In the genomic region with DNA sequence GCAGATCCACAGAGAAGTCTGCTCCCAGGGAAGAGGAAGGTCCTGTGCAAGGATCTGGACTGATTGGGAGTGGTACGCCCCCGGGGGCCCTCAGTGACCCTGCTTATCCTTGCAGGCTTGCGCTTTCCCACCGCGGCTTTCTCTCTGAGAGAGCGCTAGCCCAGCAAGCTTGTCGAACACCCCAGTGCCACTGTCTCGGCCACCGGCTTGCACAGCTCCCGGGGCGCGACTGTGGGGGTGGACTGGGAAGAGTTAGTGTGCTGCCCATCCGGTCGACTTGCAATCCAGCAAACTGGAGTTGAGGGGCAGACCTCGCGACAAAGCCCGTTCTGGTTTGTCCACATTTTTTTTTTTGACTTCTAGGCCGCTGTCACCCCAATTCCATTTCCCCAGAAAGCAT, we compare ENCODE assay signal across 14 mouse cellular contexts. TPM values are rescaled to one million over a fixed set of nuclear protein-coding genes. Genes with fewer than 3 reads are reported as not detected.
DNase-seq lines count a peak whose midpoint lies in the region; ATAC-seq and TF ChIP-seq lines count a peak whose summit lies in the region.
"Had no signal": no experiment of that assay in that cellular context is flagged by ENCODE, and none has a peak within 500 bp of the region (broad histone marks: within the 10 kb centered on the region; RNA-seq: fewer than 3 reads in every experiment).

No protein-coding gene starts in this region.

- no peak for ATAC-seq in forebrain, embryonic 15.5 days (replicated peaks)
- no peak for ATAC-seq in neural tube, embryonic 15.5 days (ENCODE audit: low FRiP score)
- ATAC-seq in kidney, embryonic 14.5 days (ENCODE audit: low FRiP score, low TSS enrichment) = no peak
- no peak for ATAC-seq in stomach, postnatal 0 days (ENCODE audit: low FRiP score, low TSS enrichment)

- H3K4me3 ChIP-seq in forebrain, embryonic 15.5 days = no peak overlapping the region
- H3K4me3 ChIP-seq in midbrain, embryonic 10.5 days = peak overlapping the region; percentile 43
- no peak overlapping the region for H3K4me3 ChIP-seq in neural tube, embryonic 15.5 days (replicated peaks)
- no peak overlapping the region for H3K4me3 ChIP-seq in kidney, embryonic 14.5 days (ENCODE audit: low read length)
- no peak overlapping the region for H3K4me3 ChIP-seq in stomach, postnatal 0 days (ENCODE audit: low read depth, low read length)
- H3K4me3 ChIP-seq: limb, embryonic 15.5 days had no signal

- H3K9me3 ChIP-seq in forebrain, embryonic 15.5 days = no peaks in the 10 kb centered on the region
- H3K9me3 ChIP-seq in midbrain, embryonic 10.5 days (replicated peaks) = 0 out of 2 replicates have a peak, but pooled peaks cover 3% of the 10 kb centered on the region
- no peaks in the 10 kb centered on the region for H3K9me3 ChIP-seq in neural tube, embryonic 15.5 days (replicated peaks)
- H3K9me3 ChIP-seq in kidney, embryonic 14.5 days (ENCODE audit: control insufficient read depth, low read length) = no peaks in the 10 kb centered on the region
- no peaks in the 10 kb centered on the region for H3K9me3 ChIP-seq in stomach, postnatal 0 days (ENCODE audit: control insufficient read depth, low read length)
- H3K9me3 ChIP-seq: limb, embryonic 15.5 days had no signal

- no peaks in the 10 kb centered on the region for H3K27me3 ChIP-seq in forebrain, embryonic 15.5 days
- H3K27me3 ChIP-seq in midbrain, embryonic 10.5 days (ENCODE audit: low read depth, poor library complexity, severe bottlenecking) = peaks cover 21% of the 10 kb centered on the region
- H3K27me3 ChIP-seq in neural tube, embryonic 15.5 days (replicated peaks) = peaks cover 8% of the 10 kb centered on the region; the same call in 1 of the 2 replicates
- peaks cover 52% of the 10 kb centered on the region for H3K27me3 ChIP-seq in kidney, embryonic 14.5 days (ENCODE audit: control insufficient read depth, insufficient read depth, low read length)
- no peaks in the 10 kb centered on the region for H3K27me3 ChIP-seq in stomach, postnatal 0 days (ENCODE audit: control insufficient read depth, insufficient read depth, low read length)
- H3K27me3 ChIP-seq: CH12.LX had no signal

- H3K4me1 ChIP-seq in forebrain, embryonic 15.5 days = peaks cover 13% of the 10 kb centered on the region
- H3K4me1 ChIP-seq in midbrain, embryonic 10.5 days = peaks cover 40% of the 10 kb centered on the region
- peaks cover 9% of the 10 kb centered on the region for H3K4me1 ChIP-seq in neural tube, embryonic 15.5 days
- H3K4me1 ChIP-seq in kidney, embryonic 14.5 days (ENCODE audit: control insufficient read depth, insufficient read depth, low read length) = no peaks in the 10 kb centered on the region
- H3K4me1 ChIP-seq in stomach, postnatal 0 days (replicated peaks; ENCODE audit: control insufficient read depth, insufficient read depth) = no peaks in the 10 kb centered on the region

- no peak overlapping the region for H3K27ac ChIP-seq in forebrain, embryonic 15.5 days (replicated peaks)
- H3K27ac ChIP-seq in midbrain, embryonic 10.5 days (replicated peaks) = peak overlapping the region; percentile 64
- no peak overlapping the region for H3K27ac ChIP-seq in neural tube, embryonic 15.5 days (replicated peaks)
- H3K27ac ChIP-seq in kidney, embryonic 14.5 days (ENCODE audit: low read depth, low read length) = no peak overlapping the region
- no peak overlapping the region for H3K27ac ChIP-seq in stomach, postnatal 0 days (replicated peaks)
- H3K27ac ChIP-seq: limb, embryonic 15.5 days had no signal

- TF ChIP-seq EP300 in stomach, postnatal 0 days (optimal IDR thresholded peaks at IDR 0.05) = no peak

- peak; percentile 29 for DNase-seq in retina, postnatal 1 day
- no peak for DNase-seq in retina, embryonic 14.5 days (ENCODE audit: low spot score)
- DNase-seq in midbrain, embryonic 10.5 days (ENCODE audit: low spot score) = peak; percentile 42
- no peak for DNase-seq in c-Kit-positive CD71-positive TER-119-positive erythroid progenitor cells, embryonic 14.5 days (ENCODE audit: low spot score)
- DNase-seq in stomach, postnatal 0 days (ENCODE audit: low spot score) = no peak
- DNase-seq: cerebellum, adult 9-11 months; gastrocnemius, postnatal 25 days; kidney, adult 11 months had no signal

- H3K4me2 ChIP-seq in forebrain, embryonic 15.5 days (replicated peaks) = peak overlapping the region; percentile 36
- H3K4me2 ChIP-seq in neural tube, embryonic 15.5 days = peak overlapping the region; percentile 38
- no peak overlapping the region for H3K4me2 ChIP-seq in kidney, embryonic 14.5 days (replicated peaks; ENCODE audit: low read depth, low read length)
- H3K4me2 ChIP-seq in stomach, postnatal 0 days (replicated peaks; ENCODE audit: low read depth) = no peak overlapping the region
- H3K4me2 ChIP-seq: limb, embryonic 15.5 days had no signal

- H3K36me3 ChIP-seq in forebrain, embryonic 15.5 days = no peaks in the 10 kb centered on the region
- no peaks in the 10 kb centered on the region for H3K36me3 ChIP-seq in midbrain, embryonic 10.5 days
- H3K36me3 ChIP-seq in neural tube, embryonic 15.5 days = no peaks in the 10 kb centered on the region
- H3K36me3 ChIP-seq in kidney, embryonic 14.5 days (ENCODE audit: control insufficient read depth, insufficient read depth, low read length) = no peaks in the 10 kb centered on the region
- no peaks in the 10 kb centered on the region for H3K36me3 ChIP-seq in stomach, postnatal 0 days (ENCODE audit: control insufficient read depth, insufficient read depth, low read length)
- H3K36me3 ChIP-seq: limb, embryonic 15.5 days had no signal

- 15% methylated on average over 18 of the region's 18 CpGs for WGBS in forebrain, embryonic 15.5 days
- 22% methylated on average over 18 of the region's 18 CpGs for WGBS in midbrain, embryonic 10.5 days
- WGBS in neural tube, embryonic 15.5 days = 13% methylated on average over 18 of the region's 18 CpGs
- WGBS in kidney, embryonic 14.5 days = 30% methylated on average over 18 of the region's 18 CpGs
- WGBS in stomach, postnatal 0 days = 17% methylated on average over 18 of the region's 18 CpGs

- no peak for TF ChIP-seq CTCF in stomach, postnatal 0 days (IDR thresholded peaks at IDR 0.05; ENCODE audit: low read depth)

- H3K9ac ChIP-seq in forebrain, embryonic 15.5 days (replicated peaks) = no peak overlapping the region
- no peak overlapping the region for H3K9ac ChIP-seq in neural tube, embryonic 15.5 days (replicated peaks)
- H3K9ac ChIP-seq in kidney, embryonic 14.5 days (ENCODE audit: low read depth, low read length) = no peak overlapping the region
- H3K9ac ChIP-seq in stomach, postnatal 0 days (ENCODE audit: low read length) = no peak overlapping the region
- H3K9ac ChIP-seq: limb, embryonic 15.5 days had no signal

RNA-seq across cellular contexts. Expression of gene Sox3, which starts 5.4 kb away (rescaled TPM):
- polyA plus RNA-seq in forebrain, embryonic 15.5 days (2015; fragmentation: Nextera tagmentation; extraction: Ambion mirVana) = 2.7 and 4.3 TPM in 2 replicates
- polyA plus RNA-seq in midbrain, embryonic 10.5 days (2016; fragmentation: Nextera tagmentation; extraction: Ambion mirVana) = 5.0 and 5.5 TPM in 2 replicates
- 0.36 and 1.0 TPM in 2 replicates for polyA plus RNA-seq in neural tube, embryonic 15.5 days (2015; fragmentation: Nextera tagmentation; extraction: Ambion mirVana)
- polyA plus RNA-seq in kidney, embryonic 14.5 days (2014; fragmentation: Nextera tagmentation; extraction: Ambion mirVana) = not detected in 2 replicates
- polyA plus RNA-seq in stomach, postnatal 0 days (2015; fragmentation: Nextera tagmentation; extraction: Ambion mirVana) = 0.08 and 0.17 TPM in 2 replicates
- polyA plus RNA-seq: limb, embryonic 15.5 days; lung, embryonic 16.5 days had no signal

Comparison
In these comparisons a context has a peak if more than half of its experiments do, and no peak if none do; other contexts are left out.
1. DNase-seq: peak in retina, postnatal 1 day (single experiment) and midbrain, embryonic 10.5 days (single experiment); none in retina, embryonic 14.5 days (single experiment), c-Kit-positive CD71-positive TER-119-positive erythroid progenitor cells, embryonic 14.5 days (single experiment) and stomach, postnatal 0 days (single experiment).
2. H3K4me2 ChIP-seq: peak in forebrain, embryonic 15.5 days (single experiment) and neural tube, embryonic 15.5 days (single experiment); none in kidney, embryonic 14.5 days (single experiment) and stomach, postnatal 0 days (single experiment).